Mouse (Mus musculus): Measurements from ENCODE around the gene Iqcm. TPM values are rescaled to one million over a fixed set of nuclear protein-coding genes. Genes with fewer than 3 reads are reported as not detected.
"Not testable (repeated sequence)": the region's sequence is repeated elsewhere in the genome, so short reads cannot be mapped to it uniquely, and the experiment has no call there.

Gene Iqcm
- polyA plus RNA-seq (2015; fragmentation: Nextera tagmentation; extraction: Ambion mirVana) = not detected in 2 replicates

GRCm38 (mm10) chr8:75448394-75448793 lies at the start of gene Iqcm:
Gene Iqcm (plus strand): TSS chr8:75448694.
- H3K4me2 ChIP-seq (ENCODE audit: low read depth, low read length) = no peak within 1 kb of the TSS
- WGBS (ENCODE audit: insufficient replicate concordance) = 75% methylated on average over 7 of the region's 7 CpGs
- H3K9ac ChIP-seq (ENCODE audit: low read depth, low read length) = no peak within 1 kb of the TSS
- H3K36me3 ChIP-seq (ENCODE audit: control insufficient read depth, insufficient read depth) = no peaks in the 10 kb centered on the region
- H3K4me3 ChIP-seq (ENCODE audit: low read depth, low read length) = no peak within 1 kb of the TSS
- no peaks in the 10 kb centered on the region for H3K27me3 ChIP-seq (ENCODE audit: control insufficient read depth, insufficient read depth, low read depth, low read length)
- H3K4me1 ChIP-seq (ENCODE audit: control insufficient read depth, low read depth, low read length) = no peaks in the 10 kb centered on the region
- no peaks in the 10 kb centered on the region; the same call in 1 of the 2 replicates for H3K9me3 ChIP-seq (replicated peaks; ENCODE audit: control insufficient read depth, low read length)
- H3K27ac ChIP-seq (ENCODE audit: low read length) = no peak within 1 kb of the TSS
- no peak for ATAC-seq (ENCODE audit: low read depth)

- H3K27me3 ChIP-seq (ENCODE audit: control insufficient read depth, insufficient read depth, low read depth, low read length) = no peaks in the 10 kb centered on the region
- ATAC-seq (ENCODE audit: low read depth) = no peak
- no peak within 1 kb of the TSS for H3K9ac ChIP-seq (ENCODE audit: low read depth, low read length)
- H3K4me2 ChIP-seq (ENCODE audit: low read depth, low read length) = no peak within 1 kb of the TSS
- H3K27ac ChIP-seq (ENCODE audit: low read length) = no peak within 1 kb of the TSS
- H3K36me3 ChIP-seq (ENCODE audit: control insufficient read depth, insufficient read depth) = no peaks in the 10 kb centered on the region
- no peaks in the 10 kb centered on the region for H3K4me1 ChIP-seq (ENCODE audit: control insufficient read depth, low read depth, low read length)
- H3K9me3 ChIP-seq (replicated peaks; ENCODE audit: control insufficient read depth, low read length) = no peaks in the 10 kb centered on the region; the same call in 1 of the 2 replicates
- WGBS (ENCODE audit: insufficient replicate concordance) = 90% methylated on average over 5 of the region's 5 CpGs
- no peak within 1 kb of the TSS for H3K4me3 ChIP-seq (ENCODE audit: low read depth, low read length)
These were observed 42.0 kb upstream of the Iqcm start, which contains the start of gene Gm10358 for GRCm38 (mm10) chr8:75406489-75406888. Gene Gm10358 (minus strand): TSS chr8:75406589.

- not testable (repeated sequence) for H3K4me2 ChIP-seq (ENCODE audit: low read depth, low read length); H3K27ac ChIP-seq (ENCODE audit: low read length); H3K9ac ChIP-seq (ENCODE audit: low read depth, low read length); H3K27me3 ChIP-seq (ENCODE audit: control insufficient read depth, insufficient read depth, low read depth, low read length); H3K4me1 ChIP-seq (ENCODE audit: control insufficient read depth, low read depth, low read length); H3K9me3 ChIP-seq (replicated peaks; ENCODE audit: control insufficient read depth, low read length); H3K36me3 ChIP-seq (ENCODE audit: control insufficient read depth, insufficient read depth); ATAC-seq (ENCODE audit: low read depth); H3K4me3 ChIP-seq (ENCODE audit: low read depth, low read length)
- 54% methylated on average over 3 of the region's 3 CpGs for WGBS (ENCODE audit: insufficient replicate concordance)
These were observed 32.8 kb upstream of the Iqcm start for GRCm38 (mm10) chr8:75415696-75416095.

- Histone ChIP-seq H3K4me3 (ENCODE audit: low read depth, low read length) (no peak overlapping the region), H3K4me2 (ENCODE audit: low read depth, low read length) (no peak overlapping the region), H3K36me3 (ENCODE audit: control insufficient read depth, insufficient read depth) (no peaks in the 10 kb centered on the region), H3K4me1 (ENCODE audit: control insufficient read depth, low read depth, low read length) (no peaks in the 10 kb centered on the region), H3K27me3 (ENCODE audit: control insufficient read depth, insufficient read depth, low read depth, low read length) (no peaks in the 10 kb centered on the region), H3K9me3 (replicated peaks; ENCODE audit: control insufficient read depth, low read length) (no peaks in the 10 kb centered on the region), H3K9ac (ENCODE audit: low read depth, low read length) (no peak overlapping the region), H3K27ac (ENCODE audit: low read length) (no peak overlapping the region)
- WGBS (ENCODE audit: insufficient replicate concordance) = 63% methylated on average over 1 of the region's 1 CpGs
- ATAC-seq (ENCODE audit: low read depth) = no peak
These were observed 28.3 kb downstream of the Iqcm start for GRCm38 (mm10) chr8:75476756-75477155.

- H3K36me3 ChIP-seq (ENCODE audit: control insufficient read depth, insufficient read depth) = no peaks in the 10 kb centered on the region
- no peak overlapping the region for H3K4me3 ChIP-seq (ENCODE audit: low read depth, low read length)
- H3K4me2 ChIP-seq (ENCODE audit: low read depth, low read length) = no peak overlapping the region
- WGBS (ENCODE audit: insufficient replicate concordance) = 48% methylated on average over 13 of the region's 13 CpGs
- no peaks in the 10 kb centered on the region for H3K27me3 ChIP-seq (ENCODE audit: control insufficient read depth, insufficient read depth, low read depth, low read length)
- H3K27ac ChIP-seq (ENCODE audit: low read length) = no peak overlapping the region
- H3K4me1 ChIP-seq (ENCODE audit: control insufficient read depth, low read depth, low read length) = no peaks in the 10 kb centered on the region
- H3K9ac ChIP-seq (ENCODE audit: low read depth, low read length) = no peak overlapping the region
- ATAC-seq (ENCODE audit: low read depth) = no peak
- H3K9me3 ChIP-seq (replicated peaks; ENCODE audit: control insufficient read depth, low read length) = no peaks in the 10 kb centered on the region
These were observed 40.7 kb downstream of the Iqcm start for GRCm38 (mm10) chr8:75489035-75489678.

GRCm38 (mm10) chr8:75509299-75509698 lies 60.8 kb downstream of the Iqcm start:
- no peak overlapping the region for H3K27ac ChIP-seq (ENCODE audit: low read length)
- H3K4me1 ChIP-seq (ENCODE audit: control insufficient read depth, low read depth, low read length) = no peaks in the 10 kb centered on the region
- no peaks in the 10 kb centered on the region for H3K9me3 ChIP-seq (replicated peaks; ENCODE audit: control insufficient read depth, low read length)
- ATAC-seq (ENCODE audit: low read depth) = no peak
- WGBS (ENCODE audit: insufficient replicate concordance) = 62% methylated on average over 1 of the region's 1 CpGs
- no peak overlapping the region for H3K9ac ChIP-seq (ENCODE audit: low read depth, low read length)
- no peak overlapping the region for H3K4me3 ChIP-seq (ENCODE audit: low read depth, low read length)
- no peaks in the 10 kb centered on the region for H3K27me3 ChIP-seq (ENCODE audit: control insufficient read depth, insufficient read depth, low read depth, low read length)
- H3K36me3 ChIP-seq (ENCODE audit: control insufficient read depth, insufficient read depth) = no peaks in the 10 kb centered on the region
- no peak overlapping the region for H3K4me2 ChIP-seq (ENCODE audit: low read depth, low read length)

GRCm38 (mm10) chr8:75513786-75514185 lies 65.3 kb downstream of the Iqcm start:
- no peaks in the 10 kb centered on the region for H3K4me1 ChIP-seq (ENCODE audit: control insufficient read depth, low read depth, low read length)
- no peaks in the 10 kb centered on the region for H3K9me3 ChIP-seq (replicated peaks; ENCODE audit: control insufficient read depth, low read length)
- H3K4me2 ChIP-seq (ENCODE audit: low read depth, low read length) = no peak overlapping the region
- no peak overlapping the region for H3K9ac ChIP-seq (ENCODE audit: low read depth, low read length)
- no peak overlapping the region for H3K27ac ChIP-seq (ENCODE audit: low read length)
- ATAC-seq (ENCODE audit: low read depth) = no peak
- no peak overlapping the region for H3K4me3 ChIP-seq (ENCODE audit: low read depth, low read length)
- WGBS (ENCODE audit: insufficient replicate concordance) = 54% methylated on average over 3 of the region's 3 CpGs
- no peaks in the 10 kb centered on the region for H3K27me3 ChIP-seq (ENCODE audit: control insufficient read depth, insufficient read depth, low read depth, low read length)
- no peaks in the 10 kb centered on the region for H3K36me3 ChIP-seq (ENCODE audit: control insufficient read depth, insufficient read depth)

- ATAC-seq (ENCODE audit: low read depth) = no peak
- Histone ChIP-seq H3K4me1 (ENCODE audit: control insufficient read depth, low read depth, low read length) (no peaks in the 10 kb centered on the region), H3K27ac (ENCODE audit: low read length) (no peak overlapping the region), H3K27me3 (ENCODE audit: control insufficient read depth, insufficient read depth, low read depth, low read length) (no peaks in the 10 kb centered on the region), H3K36me3 (ENCODE audit: control insufficient read depth, insufficient read depth) (no peaks in the 10 kb centered on the region), H3K9ac (ENCODE audit: low read depth, low read length) (no peak overlapping the region), H3K9me3 (replicated peaks; ENCODE audit: control insufficient read depth, low read length) (no peaks in the 10 kb centered on the region), H3K4me3 (ENCODE audit: low read depth, low read length) (no peak overlapping the region), H3K4me2 (ENCODE audit: low read depth, low read length) (no peak overlapping the region)
- WGBS (ENCODE audit: insufficient replicate concordance) = 67% methylated on average over 3 of the region's 3 CpGs
These were observed 100.8 kb downstream of the Iqcm start for GRCm38 (mm10) chr8:75549284-75549683.

- no peak for ATAC-seq (ENCODE audit: low read depth)
- Histone ChIP-seq H3K9ac (ENCODE audit: low read depth, low read length) (no peak overlapping the region), H3K9me3 (replicated peaks; ENCODE audit: control insufficient read depth, low read length) (no peaks in the 10 kb centered on the region), H3K27me3 (ENCODE audit: control insufficient read depth, insufficient read depth, low read depth, low read length) (no peaks in the 10 kb centered on the region), H3K4me3 (ENCODE audit: low read depth, low read length) (no peak overlapping the region), H3K4me2 (ENCODE audit: low read depth, low read length) (no peak overlapping the region), H3K4me1 (ENCODE audit: control insufficient read depth, low read depth, low read length) (no peaks in the 10 kb centered on the region), H3K36me3 (ENCODE audit: control insufficient read depth, insufficient read depth) (no peaks in the 10 kb centered on the region), H3K27ac (ENCODE audit: low read length) (no peak overlapping the region)
- 56% methylated on average over 2 of the region's 2 CpGs for WGBS (ENCODE audit: insufficient replicate concordance)
These were observed 147.8 kb downstream of the Iqcm start for GRCm38 (mm10) chr8:75596281-75596680.

Data from liver, embryonic 16.5 days (tissue).